Comparison of ENCODE assay signal across 8 mouse cellular contexts in the genomic region with DNA sequence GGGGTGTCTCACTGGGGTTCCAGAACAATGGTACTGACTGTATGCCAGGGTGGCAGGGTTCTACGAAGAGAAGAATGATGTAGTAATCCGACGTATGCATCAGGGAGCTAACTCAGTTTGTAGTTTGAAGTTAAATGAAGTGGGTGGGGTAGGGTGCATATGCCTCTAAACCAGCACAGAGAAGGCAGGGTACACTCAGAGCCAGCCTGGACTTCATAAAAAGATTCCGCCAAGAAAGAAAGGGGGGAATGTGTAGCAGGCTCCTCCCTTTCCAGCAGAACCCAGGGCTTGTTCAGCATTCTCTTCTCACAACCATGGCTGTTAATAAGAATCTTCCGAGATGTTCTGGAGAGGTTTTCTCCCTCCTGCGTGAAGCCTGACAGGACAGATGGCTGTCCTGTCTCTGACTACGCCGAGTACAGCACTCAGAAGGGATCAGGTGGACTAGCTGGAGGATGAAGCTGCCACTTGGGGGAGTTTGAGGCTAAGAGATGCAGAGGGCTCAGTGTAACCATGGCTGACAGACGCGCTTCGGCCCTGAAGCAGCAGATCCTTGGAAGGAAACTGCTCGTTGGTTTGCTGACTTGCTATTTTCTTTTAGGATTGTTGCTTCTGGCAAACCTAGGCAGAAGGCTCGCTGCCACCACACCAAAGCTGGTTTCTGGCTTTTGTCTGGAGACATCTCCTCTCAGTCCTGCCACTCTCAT.
DNase-seq lines count a peak whose midpoint lies in the region; ATAC-seq and TF ChIP-seq lines count a peak whose summit lies in the region.

No protein-coding gene starts in this region.

- no peak overlapping the region for H3K27ac ChIP-seq in spleen, adult 2 months (ENCODE audit: insufficient read depth, low read length)
- no peak overlapping the region for H3K27ac ChIP-seq in intestine, embryonic 15.5 days
- no peak overlapping the region for H3K27ac ChIP-seq in midbrain, embryonic 15.5 days
- no peak overlapping the region for H3K27ac ChIP-seq in stomach, embryonic 16.5 days (ENCODE audit: low read length)

- WGBS in spleen, adult 2 months, result 52% methylated on average over 13 of the region's 13 CpGs
- WGBS in intestine, embryonic 15.5 days, result 37% methylated on average over 13 of the region's 13 CpGs
- 34% methylated on average over 13 of the region's 13 CpGs for WGBS in midbrain, embryonic 15.5 days
- 35% methylated on average over 13 of the region's 13 CpGs for WGBS in stomach, embryonic 16.5 days

- peak in 1 of 2 experiments; percentile 12 for DNase-seq in spleen, adult 2 months (ENCODE audit: low read depth in 1 of 2, low spot score in 2 of 2)
- DNase-seq in spleen, postnatal 14 days (ENCODE audit: low spot score in 2 of 2), result no peak
- DNase-seq in embryo, embryonic 10 days (ENCODE audit: low spot score), result peak; percentile 84
- DNase-seq in gastrocnemius, postnatal 25 days, result peak; percentile 49
- DNase-seq in left cerebral cortex, postnatal 14 days (ENCODE audit: low spot score in 2 of 2), result peak; percentile 57 to 69

- no peak for TF ChIP-seq POLR2A in spleen, adult 2 months (IDR thresholded peaks at IDR 0.05; ENCODE audit: low read depth, low read length)

- H3K4me2 ChIP-seq in intestine, embryonic 15.5 days (replicated peaks), result no peak overlapping the region
- H3K4me2 ChIP-seq in midbrain, embryonic 15.5 days, result no peak overlapping the region
- H3K4me2 ChIP-seq in stomach, embryonic 16.5 days (ENCODE audit: low read depth, low read length), result no peak overlapping the region

- H3K4me3 ChIP-seq in spleen, adult 2 months (ENCODE audit: extremely low read depth, insufficient read depth, insufficient read length), result no peak overlapping the region
- no peak overlapping the region for H3K4me3 ChIP-seq in intestine, embryonic 15.5 days (replicated peaks)
- H3K4me3 ChIP-seq in midbrain, embryonic 15.5 days, result no peak overlapping the region
- H3K4me3 ChIP-seq in stomach, embryonic 16.5 days (replicated peaks; ENCODE audit: low read length), result no peak overlapping the region

- peak; percentile 53; the same call in 1 of the 2 replicates for TF ChIP-seq CTCF in spleen, adult 2 months (IDR thresholded peaks at IDR 0.05; ENCODE audit: extremely low read depth, insufficient read depth, insufficient read length, insufficient replicate concordance)

- no peaks in the 10 kb centered on the region for H3K27me3 ChIP-seq in spleen, adult 2 months (ENCODE audit: control insufficient read depth, insufficient read depth, low read length)
- no peaks in the 10 kb centered on the region for H3K27me3 ChIP-seq in intestine, embryonic 15.5 days (replicated peaks)
- H3K27me3 ChIP-seq in midbrain, embryonic 15.5 days (replicated peaks), result no peaks in the 10 kb centered on the region; the same call in 1 of the 2 replicates
- H3K27me3 ChIP-seq in stomach, embryonic 16.5 days (ENCODE audit: control insufficient read depth, insufficient read depth, low read length), result no peaks in the 10 kb centered on the region

- no peaks in the 10 kb centered on the region for H3K36me3 ChIP-seq in spleen, adult 2 months (ENCODE audit: control insufficient read depth, insufficient read depth, low read length)
- H3K36me3 ChIP-seq in intestine, embryonic 15.5 days, result no peaks in the 10 kb centered on the region
- H3K36me3 ChIP-seq in midbrain, embryonic 15.5 days (replicated peaks), result no peaks in the 10 kb centered on the region
- H3K36me3 ChIP-seq in stomach, embryonic 16.5 days (ENCODE audit: control insufficient read depth, insufficient read depth, low read length), result no peaks in the 10 kb centered on the region

- no peaks in the 10 kb centered on the region; the same call in 1 of the 2 replicates for H3K4me1 ChIP-seq in spleen, adult 2 months (ENCODE audit: control insufficient read depth, insufficient read depth, insufficient read length)
- H3K4me1 ChIP-seq in intestine, embryonic 15.5 days (replicated peaks), result 0 out of 2 replicates have a peak, but pooled peaks cover 2% of the 10 kb centered on the region
- H3K4me1 ChIP-seq in midbrain, embryonic 15.5 days, result peaks cover 6% of the 10 kb centered on the region; the same call in 1 of the 2 replicates
- H3K4me1 ChIP-seq in stomach, embryonic 16.5 days (ENCODE audit: control insufficient read depth, insufficient read depth, low read length), result peaks cover 3% of the 10 kb centered on the region; the same call in 1 of the 2 replicates

- intact Hi-C loops in left cerebral cortex, postnatal 14 days (cut with DNase I), result loop anchor here (5.0 kb wide), 4 partner anchors 76 to 389 kb away; a partner anchor contains a TSS

- no peaks in the 10 kb centered on the region for H3K9me3 ChIP-seq in intestine, embryonic 15.5 days
- no peaks in the 10 kb centered on the region for H3K9me3 ChIP-seq in midbrain, embryonic 15.5 days
- no peaks in the 10 kb centered on the region for H3K9me3 ChIP-seq in stomach, embryonic 16.5 days (replicated peaks; ENCODE audit: control insufficient read depth, low read length)

- ATAC-seq in intestine, embryonic 15.5 days, result peak; percentile 87
- ATAC-seq in midbrain, embryonic 15.5 days (replicated peaks), result peak; percentile 95
- ATAC-seq in stomach, embryonic 16.5 days (ENCODE audit: insufficient read depth, low FRiP score), result peak; percentile 87

- H3K9ac ChIP-seq in intestine, embryonic 15.5 days, result no peak overlapping the region
- no peak overlapping the region for H3K9ac ChIP-seq in midbrain, embryonic 15.5 days
- H3K9ac ChIP-seq in stomach, embryonic 16.5 days (ENCODE audit: low read length), result no peak overlapping the region

Comparison
In these comparisons a context has a peak if more than half of its experiments do, and no peak if none do; other contexts are left out.
1. DNase-seq: peak in embryo, embryonic 10 days (single experiment), gastrocnemius, postnatal 25 days (single experiment) and left cerebral cortex, postnatal 14 days (2 of 2); none in spleen, postnatal 14 days (0 of 2).
2. Peak in every context shown above with its lines, with median percentiles within 50 percentile points of each other: ATAC-seq.